Mouse (Mus musculus) midbrain, embryonic 11.5 days (tissue): Measurements from ENCODE around the gene Sgcb. TPM values are rescaled to one million over a fixed set of nuclear protein-coding genes. Genes with fewer than 3 reads are reported as not detected.

Source experiments
- ATAC-seq: fragments of 200-750 bp; cut with Nextera tagmentation; 2 replicates; pipeline ENCODE4 v1.8.0; 2017; ENCODE audit warnings: moderate TSS enrichment, moderate library complexity; ENCODE audit not compliant: low FRiP score
- DNase-seq: peaks from one replicate; pipeline ENCODE4 v3.0.0; 2015; ENCODE audit warnings: low spot score; ENCODE audit errors: missing footprints
- H3K27ac ChIP-seq: fragments of 300-500 bp; sonication (generic); 2 replicates; pipeline ENCODE4 v1.5.1; 2014; ENCODE audit warnings: low read depth, low read length
- H3K27me3 ChIP-seq: fragments of 300-500 bp; sonication (generic); 2 replicates; pipeline ENCODE4 v1.6.1; 2014; ENCODE audit warnings: mild to moderate bottlenecking, low read length, moderate library complexity, mixed read lengths; ENCODE audit not compliant: control insufficient read depth, insufficient read depth
- H3K36me3 ChIP-seq: fragments of 300-500 bp; sonication (generic); 2 replicates; pipeline ENCODE4 v1.6.1; 2014; ENCODE audit warnings: mild to moderate bottlenecking, low read length, moderate library complexity, mixed read lengths; ENCODE audit not compliant: control insufficient read depth, insufficient read depth
- H3K4me1 ChIP-seq: fragments of 300-500 bp; sonication (generic); 2 replicates; pipeline ENCODE4 v1.6.1; 2014; ENCODE audit warnings: low read length; ENCODE audit not compliant: control insufficient read depth, insufficient read depth
- H3K4me2 ChIP-seq: fragments of 300-500 bp; sonication (generic); 2 replicates; pipeline ENCODE4 v1.6.1; 2014; ENCODE audit warnings: mild to moderate bottlenecking, moderate library complexity
- H3K4me3 ChIP-seq: fragments of 300-500 bp; sonication (generic); 2 replicates; pipeline ENCODE4 v1.5.1; 2014; ENCODE audit warnings: low read depth, low read length
- H3K9ac ChIP-seq: fragments of 300-500 bp; sonication (generic); 2 replicates; pipeline ENCODE4 v1.6.1; 2014; ENCODE audit warnings: low read length
- H3K9me3 ChIP-seq: fragments of 300-500 bp; sonication (generic); 2 replicates; pipeline ENCODE4 v1.6.1; 2016; ENCODE audit warnings: low read length; ENCODE audit not compliant: control insufficient read depth
- WGBS: fragments of 180-500 bp; shearing (Covaris S2); extraction: QIAGEN DNeasy Blood & Tissue Kit; methylation state at CpG from one replicate; pipeline ENCODE4 v1.1.7; 2014; 5-methylcytosine and 5-hydroxymethylcytosine counted together
- polyA plus RNA-seq: library from polyadenylated mRNA; unstranded; fragments of >200 nt; fragmentation: Nextera tagmentation; extraction: Ambion mirVana; gene quantifications from 2 replicates; pipeline ENCODE4 v1.2.1, GENCODE M21; 2014

Gene Sgcb
- polyA plus RNA-seq, 1 experiment from 2014 or later = 20.4 TPM

DNA sequence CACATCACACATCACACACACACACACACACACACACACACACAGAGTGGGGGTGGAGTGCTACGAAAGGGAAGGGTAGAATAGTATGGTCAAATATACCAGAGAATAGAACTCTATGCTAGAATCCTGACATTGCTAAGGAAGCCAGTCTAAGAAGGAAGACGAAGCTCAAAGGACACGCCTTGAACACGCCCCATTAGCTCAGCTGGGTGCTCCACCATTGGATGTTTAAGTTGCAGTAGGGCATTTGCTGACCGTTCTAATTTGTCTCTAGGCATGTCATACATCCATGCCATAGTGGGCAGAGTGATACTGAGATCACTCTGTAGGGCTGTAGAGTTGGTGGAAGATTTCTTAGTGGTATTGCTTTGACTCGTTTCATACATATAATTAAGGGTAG, 35.6 kb upstream of the Sgcb start:
- 83% methylated on average over 6 of the region's 6 CpGs for WGBS
- no peaks in the 10 kb centered on the region for H3K27me3 ChIP-seq
- ATAC-seq = no peak

DNA sequence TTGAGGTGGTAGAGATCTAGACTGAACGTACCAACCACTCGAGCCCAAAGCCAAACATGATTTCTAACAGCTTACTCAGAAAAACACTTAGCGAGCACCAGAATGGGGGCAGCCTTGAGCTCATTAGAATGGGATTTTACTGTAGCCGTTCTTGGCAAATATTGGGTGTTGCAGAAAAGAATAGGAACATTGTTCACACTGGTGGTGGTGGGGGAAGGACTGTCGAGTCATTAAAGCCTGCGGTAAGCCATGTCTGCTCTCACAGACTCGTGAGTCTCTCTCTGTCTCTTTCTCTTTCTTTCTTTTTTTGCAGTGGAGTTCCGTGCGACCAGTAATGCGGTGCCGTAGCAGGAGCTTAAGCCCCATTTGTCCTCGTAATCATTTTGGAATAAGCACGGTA, 29.0 kb upstream of the Sgcb start:
- peak; percentile 62 for DNase-seq

More for the DNA sequence above, 35.6 kb upstream of the Sgcb start:
- peak; percentile 47 for DNase-seq
- no peak overlapping the region for H3K9ac ChIP-seq
- no peak overlapping the region for H3K4me3 ChIP-seq
- H3K9me3 ChIP-seq = no peaks in the 10 kb centered on the region
- no peak overlapping the region for H3K27ac ChIP-seq
- H3K4me2 ChIP-seq = no peak overlapping the region
- H3K4me1 ChIP-seq = no peaks in the 10 kb centered on the region
- H3K36me3 ChIP-seq = no peaks in the 10 kb centered on the region

DNA sequence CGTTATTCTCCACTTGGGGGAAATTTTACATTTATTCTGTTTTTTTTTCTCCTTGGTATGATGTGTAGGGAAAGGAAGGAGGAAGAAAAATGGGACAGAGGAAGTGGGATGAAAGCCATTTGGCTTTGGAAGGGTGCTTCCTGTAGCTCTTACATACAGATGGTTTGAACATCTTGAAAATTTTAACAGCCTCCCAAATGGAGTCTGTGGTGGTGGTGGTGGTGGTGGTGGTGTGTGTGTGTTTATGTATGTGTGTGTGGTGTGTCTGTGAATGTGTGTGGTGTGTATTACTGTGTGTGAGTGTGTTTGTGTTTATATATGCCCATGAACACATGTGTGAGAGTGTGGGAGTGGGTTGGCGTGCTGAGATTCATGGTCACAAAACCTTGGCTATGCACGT, 28.0 kb upstream of the Sgcb start:
- Histone ChIP-seq H3K9ac (no peak overlapping the region), H3K4me3 (no peak overlapping the region), H3K36me3 (no peaks in the 10 kb centered on the region), H3K9me3 (no peaks in the 10 kb centered on the region), H3K27me3 (no peaks in the 10 kb centered on the region), H3K4me2 (no peak overlapping the region), H3K27ac (no peak overlapping the region), H3K4me1 (no peaks in the 10 kb centered on the region)
- ATAC-seq (no peak), DNase-seq (no peak)
- 92% methylated on average over 3 of the region's 3 CpGs for WGBS

More for the DNA sequence above, 29.0 kb upstream of the Sgcb start:
- no peaks in the 10 kb centered on the region for H3K27me3 ChIP-seq
- no peaks in the 10 kb centered on the region for H3K36me3 ChIP-seq
- H3K9me3 ChIP-seq = no peaks in the 10 kb centered on the region
- 71% methylated on average over 13 of the region's 13 CpGs for WGBS
- H3K4me3 ChIP-seq = no peak overlapping the region
- no peak overlapping the region for H3K4me2 ChIP-seq
- H3K27ac ChIP-seq = no peak overlapping the region
- ATAC-seq = no peak
- H3K9ac ChIP-seq = no peak overlapping the region
- no peaks in the 10 kb centered on the region for H3K4me1 ChIP-seq

DNA sequence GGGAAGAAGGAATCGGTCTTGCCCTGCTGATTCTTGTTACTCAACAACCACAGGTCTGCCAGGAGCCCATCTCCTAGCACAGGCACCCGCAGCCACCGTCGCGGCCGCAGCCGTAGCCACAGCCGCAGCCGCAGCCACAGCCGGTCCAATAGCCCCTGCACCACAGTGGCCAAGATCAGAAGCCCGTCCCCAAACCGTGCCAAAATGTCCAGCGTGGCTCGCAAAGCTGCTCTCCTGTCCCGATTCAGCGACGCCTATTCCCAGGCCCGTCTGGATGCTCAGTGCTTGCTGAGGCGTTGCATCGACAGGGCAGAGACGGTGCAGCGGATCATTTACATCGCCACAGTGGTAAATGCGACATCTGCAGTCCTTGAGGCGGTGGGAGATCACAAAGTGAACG, 21.8 kb upstream of the Sgcb start:
- Histone ChIP-seq H3K9me3 (no peaks in the 10 kb centered on the region), H3K4me1 (no peaks in the 10 kb centered on the region), H3K4me2 (peak overlapping the region; percentile 27; the same call in 1 of the 2 replicates), H3K4me3 (peak overlapping the region; percentile 2; the same call in 1 of the 2 replicates), H3K9ac (no peak overlapping the region), H3K27ac (no peak overlapping the region), H3K27me3 (no peaks in the 10 kb centered on the region; the same call in 1 of the 2 replicates), H3K36me3 (no peaks in the 10 kb centered on the region)
- 44% methylated on average over 26 of the region's 26 CpGs for WGBS
- DNase-seq (peak; percentile 83), ATAC-seq (no peak)

DNA sequence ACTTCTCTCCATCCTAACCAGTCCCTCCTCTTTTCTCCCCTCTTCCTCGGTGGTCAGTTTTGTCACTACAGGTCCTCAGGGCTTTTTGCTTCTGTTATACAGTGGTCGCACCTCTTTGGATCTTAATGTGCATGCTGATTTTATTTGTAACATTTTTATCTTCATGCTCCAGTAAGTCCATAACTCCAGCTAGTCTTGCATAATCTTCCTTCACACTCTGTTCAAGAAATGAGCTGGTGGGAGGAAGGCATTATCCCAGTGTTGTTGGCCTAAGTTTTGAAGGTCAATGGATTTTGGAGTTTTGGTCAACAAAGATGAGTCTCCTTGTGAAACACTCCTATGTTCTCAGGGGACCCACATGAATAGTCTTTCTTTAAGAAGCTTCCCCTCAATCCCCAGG, 20.3 kb upstream of the Sgcb start:
- H3K4me2 ChIP-seq = no peak overlapping the region
- no peak overlapping the region for H3K4me3 ChIP-seq
- H3K9me3 ChIP-seq = no peaks in the 10 kb centered on the region
- no peaks in the 10 kb centered on the region; the same call in 1 of the 2 replicates for H3K27me3 ChIP-seq
- H3K27ac ChIP-seq = no peak overlapping the region
- H3K4me1 ChIP-seq = no peaks in the 10 kb centered on the region
- no peak overlapping the region for H3K9ac ChIP-seq
- 88% methylated on average over 2 of the region's 2 CpGs for WGBS
- H3K36me3 ChIP-seq = no peaks in the 10 kb centered on the region
- ATAC-seq (no peak), DNase-seq (no peak)

DNA sequence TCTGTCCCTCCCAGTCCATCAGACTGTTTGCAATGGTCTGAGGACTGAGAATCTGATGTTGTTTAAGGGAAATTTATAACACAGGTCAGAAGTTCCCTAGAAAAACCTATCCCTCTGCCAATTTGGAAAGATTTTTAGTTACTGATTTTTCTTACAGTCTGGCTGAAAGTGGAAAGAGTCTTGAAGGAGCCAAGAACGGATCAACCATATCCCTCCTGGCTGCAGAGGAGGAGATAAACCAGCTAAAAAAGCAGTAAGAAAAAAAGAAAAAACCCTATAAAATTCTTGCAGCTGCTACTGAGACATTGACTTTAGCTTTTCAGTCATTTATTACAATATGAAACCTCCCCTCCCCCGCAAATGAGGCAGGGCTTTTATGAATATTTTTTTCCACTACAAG, 19.1 kb upstream of the Sgcb start:
- H3K9ac ChIP-seq = no peak overlapping the region
- H3K9me3 ChIP-seq = no peaks in the 10 kb centered on the region
- H3K4me1 ChIP-seq = no peaks in the 10 kb centered on the region
- H3K27me3 ChIP-seq = no peaks in the 10 kb centered on the region; the same call in 1 of the 2 replicates
- H3K36me3 ChIP-seq = no peaks in the 10 kb centered on the region
- WGBS = 94% methylated on average over 2 of the region's 2 CpGs
- DNase-seq (peak; percentile 28), ATAC-seq (no peak)
- H3K4me2 ChIP-seq = no peak overlapping the region
- H3K4me3 ChIP-seq = no peak overlapping the region
- no peak overlapping the region for H3K27ac ChIP-seq

DNA sequence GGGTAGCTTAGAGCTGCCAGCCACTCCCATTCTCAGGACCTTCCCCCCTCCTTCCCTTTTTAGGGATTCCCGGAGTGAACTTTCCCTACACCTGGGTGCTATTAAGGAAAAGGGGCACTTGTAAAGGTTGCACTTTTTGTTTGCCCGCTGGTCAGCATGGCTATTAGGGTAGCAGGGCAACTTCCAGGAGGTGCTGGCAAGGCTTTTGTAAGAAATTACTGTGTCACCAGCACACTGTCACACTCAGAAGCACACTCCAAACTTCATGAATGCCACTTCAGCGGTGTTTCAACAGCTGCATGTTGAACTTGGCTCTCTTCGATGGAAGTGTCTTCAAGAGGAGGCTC, 4.2 kb upstream of the Sgcb start:
- Histone ChIP-seq H3K27me3 (peaks cover 54% of the 10 kb centered on the region), H3K4me3 (peak overlapping the region; percentile 45), H3K9me3 (no peaks in the 10 kb centered on the region), H3K27ac (no peak overlapping the region), H3K4me2 (peak overlapping the region; percentile 91), H3K36me3 (no peaks in the 10 kb centered on the region), H3K4me1 (peaks cover 17% of the 10 kb centered on the region), H3K9ac (no peak overlapping the region)
- ATAC-seq (no peak), DNase-seq (peak; percentile 88)
- under 1% methylated on average over 4 of the region's 4 CpGs for WGBS

DNA sequence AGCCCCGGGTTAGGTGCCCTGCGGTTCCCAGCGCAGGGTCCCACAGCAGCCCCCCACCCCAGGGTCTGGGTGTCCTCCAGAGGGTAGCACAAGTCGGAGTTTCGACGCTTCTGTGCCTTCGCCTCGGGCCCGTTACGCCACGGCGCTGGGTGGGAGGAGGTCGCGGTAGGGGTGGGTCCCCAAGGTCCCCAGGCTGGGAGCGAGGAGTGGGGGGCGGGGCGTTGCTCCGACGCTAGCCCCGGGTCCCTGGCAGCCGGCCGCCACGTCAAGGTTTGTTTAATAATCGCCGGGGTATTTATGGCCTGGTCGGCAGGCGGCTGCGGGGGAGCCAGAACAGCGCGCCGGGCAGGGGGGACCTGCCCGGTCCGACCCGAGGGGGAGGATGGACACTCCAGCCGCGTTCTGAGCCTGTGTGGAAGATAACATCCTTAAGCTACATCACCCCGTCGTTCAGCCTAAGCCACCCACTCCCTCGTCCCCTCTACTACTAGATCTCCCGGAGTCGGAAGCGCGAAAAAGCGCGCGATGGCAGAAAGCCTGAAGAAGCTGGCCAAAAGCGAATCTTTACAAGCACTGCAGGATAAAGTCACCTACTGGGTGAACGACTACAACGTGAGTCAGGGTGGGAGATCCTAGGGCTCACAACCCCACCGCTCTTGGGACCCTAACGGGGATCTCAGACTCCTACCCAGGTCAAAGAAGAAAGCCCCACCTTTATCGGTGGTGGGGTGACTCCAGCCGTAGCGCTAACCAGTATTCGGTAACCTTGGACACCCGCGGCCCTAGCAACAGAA, 3.7 kb upstream of the Sgcb start, which contains the start of gene Spata18:
Gene Spata18, plus strand, starts transcription at position 319 of the 794 bp plus-strand sequence.
- Histone ChIP-seq H3K4me1 (peaks cover 22% of the 10 kb centered on the region), H3K36me3 (no peaks in the 10 kb centered on the region), H3K4me2 (peak within 1 kb of the TSS; percentile 91), H3K9ac (peak within 1 kb of the TSS; percentile 36), H3K27ac (no peak within 1 kb of the TSS), H3K9me3 (no peaks in the 10 kb centered on the region), H3K4me3 (peak within 1 kb of the TSS; percentile 45), H3K27me3 (peaks cover 55% of the 10 kb centered on the region)
- peak; percentile 23; the same call in 1 of the 2 replicates for ATAC-seq
- under 1% methylated on average over 57 of the region's 57 CpGs for WGBS
- DNase-seq = peak; percentile 96

DNA sequence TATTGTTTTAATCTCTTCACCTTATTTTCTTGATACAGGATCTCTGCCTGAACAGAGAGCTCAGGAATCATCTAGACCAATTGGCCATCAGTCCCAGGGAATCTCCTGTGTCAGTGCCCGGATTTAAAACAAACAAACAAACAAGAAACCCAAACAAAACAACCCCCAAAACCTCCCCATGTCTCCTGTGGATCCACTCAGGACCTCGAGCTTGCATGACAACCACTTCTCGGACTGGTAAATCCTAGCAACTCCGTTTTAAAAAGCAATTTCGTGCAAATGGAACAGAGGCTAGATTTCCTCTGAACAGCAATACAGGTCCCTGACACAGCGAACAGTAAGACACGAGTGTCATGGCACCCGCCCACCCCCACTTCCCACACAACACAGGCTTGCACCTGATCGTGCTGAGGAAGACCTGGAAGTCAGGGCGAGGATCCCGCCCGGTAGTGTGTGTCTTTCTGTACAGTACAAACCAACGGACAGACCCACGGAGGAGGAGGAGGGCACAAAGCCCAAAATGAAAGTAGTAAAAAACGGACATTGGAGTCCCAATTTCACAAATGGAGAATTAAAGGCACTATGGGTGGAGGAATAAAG, 2.9 kb upstream of the Sgcb start:
- DNase-seq (no peak), ATAC-seq (no peak)
- Histone ChIP-seq H3K9ac (no peak overlapping the region), H3K4me2 (peak overlapping the region; percentile 91), H3K4me1 (peaks cover 22% of the 10 kb centered on the region), H3K4me3 (peak overlapping the region; percentile 45), H3K27ac (no peak overlapping the region), H3K36me3 (no peaks in the 10 kb centered on the region), H3K27me3 (peaks cover 56% of the 10 kb centered on the region), H3K9me3 (no peaks in the 10 kb centered on the region)
- WGBS = 1% methylated on average over 15 of the region's 15 CpGs
